Mouse (Mus musculus) adrenal gland, adult 18-20 months (tissue): ENCODE measurements around the gene Atrnl1. TPM values are rescaled to one million over a fixed set of nuclear protein-coding genes. Genes with fewer than 3 reads are reported as not detected.
"Not testable (repeated sequence)": the region's sequence is repeated elsewhere in the genome, so short reads cannot be mapped to it uniquely, and the experiment has no call there.

Experiments used
- DNase-seq, 2 experiments: peaks; one replicate each; pipeline ENCODE4 v3.0.0; 2021 to 2022; ENCODE audit warnings: low spot score in 2 of 2
- total RNA-seq, 2 experiments: library from RNA; stranded (reverse); gene quantifications; 1 replicate in 1 of 2; 2 replicates in 1 of 2; pipeline ENCODE4 v1.2.3; 2021

The Atrnl1 gene
- total RNA-seq, 2 experiments from 2014 or later, result 22.4 to 23.5 TPM

- no peak for DNase-seq
These were observed 407.9 kb downstream of the Atrnl1 start for GRCm38 (mm10) chr19:58018698-58019097.

DNA sequence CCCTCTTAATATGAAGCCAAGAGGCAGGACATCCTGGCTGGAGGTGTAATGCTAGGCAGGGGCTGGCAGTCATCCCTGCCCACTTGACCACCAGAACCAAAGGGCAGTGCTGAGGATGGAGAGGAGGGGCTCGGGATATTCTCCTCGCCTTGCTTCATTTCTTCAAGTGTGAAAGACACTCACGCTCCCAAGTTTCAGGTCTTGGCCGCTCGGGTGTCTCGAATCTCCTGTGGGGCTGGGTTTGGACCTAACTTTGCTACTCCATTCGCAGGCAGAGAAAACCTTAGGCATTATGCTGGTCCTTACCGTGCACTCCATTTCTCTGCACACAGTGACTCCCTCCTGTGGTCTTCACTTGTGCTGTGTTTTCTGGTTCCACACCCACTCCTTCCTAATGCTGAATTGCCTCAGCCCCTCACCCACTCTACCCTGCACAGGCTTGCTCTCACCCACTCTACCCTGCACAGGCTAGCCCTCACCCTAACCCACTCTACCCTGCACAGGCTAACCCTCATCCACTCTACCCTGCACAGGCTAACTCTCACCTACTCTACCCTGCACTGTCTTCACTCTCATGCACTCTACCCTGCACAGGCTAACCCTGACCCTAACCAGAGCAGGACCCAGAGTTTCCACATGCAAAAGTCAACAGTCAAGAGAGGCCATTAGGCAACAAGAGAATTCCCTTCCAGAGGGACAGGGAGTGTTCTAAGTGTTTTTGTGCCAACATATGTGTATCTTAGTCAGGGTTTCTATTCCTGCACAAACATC, 410.9 kb downstream of the Atrnl1 start:
- DNase-seq, result no peak

DNA sequence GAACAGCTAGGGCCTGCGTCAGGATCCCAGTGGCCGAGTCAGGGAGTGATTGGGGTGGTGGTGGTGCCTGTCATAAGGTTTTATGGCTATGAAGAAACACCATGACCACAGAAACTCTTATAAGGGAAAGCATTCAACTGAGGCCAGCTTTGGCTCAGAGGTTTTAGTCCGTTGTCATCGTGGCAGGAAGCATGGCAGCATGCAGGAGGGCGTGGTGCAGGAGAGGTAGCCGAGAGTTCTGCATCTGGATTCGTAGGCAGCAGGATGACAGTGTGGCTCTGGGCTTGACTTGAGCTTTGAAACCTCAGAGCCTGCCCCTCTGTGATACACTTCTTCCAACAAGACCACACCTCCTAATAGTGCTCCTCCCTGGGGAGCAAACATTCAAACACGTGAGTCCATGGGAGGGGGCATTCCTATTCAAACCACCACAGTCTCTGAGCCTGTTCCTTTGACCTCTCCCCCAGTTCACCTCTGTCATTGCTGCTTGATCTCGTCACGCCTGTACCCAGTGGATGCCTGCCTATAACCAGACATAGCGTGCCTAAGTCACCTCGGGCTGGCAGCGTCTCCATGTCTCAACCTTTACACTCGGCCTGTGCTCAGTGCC, 412.5 kb downstream of the Atrnl1 start:
- no peak for DNase-seq

DNA sequence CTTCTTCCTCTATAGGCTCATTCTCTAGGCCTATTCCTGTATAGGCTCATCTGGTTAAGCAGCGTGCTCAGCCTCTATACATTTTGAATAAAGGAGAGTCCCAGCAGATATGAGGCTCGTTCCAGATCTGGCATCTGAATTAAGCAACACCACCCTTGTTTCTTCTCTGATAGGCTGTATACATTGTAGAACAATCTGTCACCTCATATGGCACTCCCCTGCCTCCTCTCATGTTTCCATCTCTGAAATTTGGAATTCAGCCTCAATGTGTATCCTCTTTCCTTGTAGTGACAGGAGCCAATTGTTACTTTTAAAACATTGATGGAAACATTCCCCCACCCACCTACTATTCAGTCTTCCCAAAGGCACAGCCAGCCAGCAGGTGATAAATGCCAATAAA, 414.2 kb downstream of the Atrnl1 start:
- no peak for DNase-seq

- no peak for DNase-seq
These were observed 418.8 kb downstream of the Atrnl1 start for GRCm38 (mm10) chr19:58029661-58030060.

DNA sequence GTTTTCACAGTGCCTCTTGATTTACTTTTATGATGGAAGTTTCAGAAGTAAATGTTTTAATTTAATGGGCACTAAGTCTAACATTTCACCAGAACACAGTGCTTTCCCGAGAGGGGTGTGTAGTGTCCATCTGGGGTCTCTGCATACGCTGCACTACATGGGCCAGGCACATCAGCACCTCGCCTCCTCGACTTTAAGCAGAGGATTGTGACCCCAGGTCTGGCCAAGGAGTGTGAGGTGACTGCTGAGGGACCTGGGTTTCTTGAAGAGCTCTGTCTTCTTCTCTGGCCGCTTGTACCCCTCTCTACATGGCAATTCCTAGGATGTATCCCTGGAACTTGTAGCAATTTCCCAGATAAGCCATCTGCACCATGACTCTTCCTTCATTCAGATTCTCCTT, 422.4 kb downstream of the Atrnl1 start:
- no peak for DNase-seq

DNA sequence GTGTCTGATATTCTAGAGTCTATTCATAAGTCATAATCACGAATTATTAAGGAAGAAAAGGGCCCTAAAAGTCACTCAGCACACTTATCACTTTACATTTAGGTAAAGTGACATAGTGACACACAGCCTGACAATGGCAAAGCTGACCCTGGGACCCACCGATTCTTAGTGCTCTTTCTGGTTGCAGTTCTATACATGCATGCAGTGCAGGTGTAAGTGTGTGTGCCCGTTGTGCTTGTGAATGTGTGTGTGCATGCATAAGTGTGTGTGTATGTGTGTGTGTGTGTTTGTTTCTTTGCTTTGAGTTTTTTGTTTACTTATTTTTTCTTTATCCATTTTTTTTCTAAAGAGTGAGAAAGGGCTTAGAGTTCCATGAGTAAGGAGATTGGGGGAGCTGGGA, 425.3 kb downstream of the Atrnl1 start:
- no peak for DNase-seq

DNA sequence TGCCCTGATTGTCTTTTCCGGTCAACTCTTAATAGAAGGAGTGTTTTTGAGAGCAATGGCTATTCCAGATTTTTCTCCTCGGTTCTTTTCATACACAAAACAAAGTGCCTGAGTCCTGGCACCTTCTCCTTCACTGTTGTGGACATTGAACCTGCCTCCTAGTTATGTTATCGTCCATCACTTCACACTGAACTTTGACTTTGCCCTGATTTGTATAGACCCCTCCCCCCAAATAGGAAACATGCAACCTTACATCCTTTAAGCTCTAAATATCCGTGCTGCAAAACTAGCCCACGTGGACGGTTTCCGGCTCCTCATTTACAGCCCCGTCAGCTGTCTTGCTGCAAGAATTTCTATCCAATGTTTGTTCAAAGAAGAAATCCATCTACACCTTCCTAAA, 432.3 kb downstream of the Atrnl1 start:
- DNase-seq, result no peak

DNA sequence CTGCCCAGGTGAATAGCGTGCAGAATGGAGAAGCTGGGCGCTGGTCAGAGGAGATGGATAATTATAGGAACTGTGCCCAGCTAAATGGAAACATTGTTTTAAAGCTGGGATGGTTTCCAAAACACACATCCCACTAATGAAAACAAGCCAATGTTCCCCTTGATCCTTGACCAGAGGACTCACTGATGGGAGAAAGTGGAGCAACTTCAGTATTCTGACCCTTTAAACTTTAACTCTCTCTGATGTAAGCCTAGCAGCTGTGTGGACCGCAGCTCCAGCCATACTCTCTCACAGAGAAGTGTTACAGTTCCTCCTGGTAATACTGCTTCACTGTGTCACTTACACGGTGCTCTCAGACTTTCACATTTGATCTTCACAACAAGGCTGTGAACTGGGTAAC, 432.7 kb downstream of the Atrnl1 start:
- DNase-seq, result no peak

DNA sequence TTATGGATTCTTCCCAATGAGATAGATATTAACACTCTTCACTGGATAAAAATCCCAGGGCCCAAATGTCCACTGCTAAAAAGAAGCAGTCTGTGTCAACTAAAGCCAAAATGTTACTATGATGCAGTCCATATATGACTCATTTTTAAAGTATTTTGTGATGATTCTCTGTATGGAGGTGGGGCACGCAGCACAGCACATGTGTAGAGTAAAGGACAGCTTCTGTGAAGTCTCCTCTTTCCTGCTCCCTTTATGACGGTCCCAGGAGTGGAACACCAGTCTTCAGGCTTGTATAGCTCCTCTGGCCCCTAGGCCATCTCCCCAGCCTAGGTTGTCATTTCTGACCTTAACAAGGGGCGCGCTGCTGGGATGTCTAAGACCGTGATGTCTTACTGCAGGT, 434.0 kb downstream of the Atrnl1 start:
- DNase-seq, result no peak

- no peak for DNase-seq
These were observed 435.8 kb downstream of the Atrnl1 start for GRCm38 (mm10) chr19:58046656-58047055.

DNA sequence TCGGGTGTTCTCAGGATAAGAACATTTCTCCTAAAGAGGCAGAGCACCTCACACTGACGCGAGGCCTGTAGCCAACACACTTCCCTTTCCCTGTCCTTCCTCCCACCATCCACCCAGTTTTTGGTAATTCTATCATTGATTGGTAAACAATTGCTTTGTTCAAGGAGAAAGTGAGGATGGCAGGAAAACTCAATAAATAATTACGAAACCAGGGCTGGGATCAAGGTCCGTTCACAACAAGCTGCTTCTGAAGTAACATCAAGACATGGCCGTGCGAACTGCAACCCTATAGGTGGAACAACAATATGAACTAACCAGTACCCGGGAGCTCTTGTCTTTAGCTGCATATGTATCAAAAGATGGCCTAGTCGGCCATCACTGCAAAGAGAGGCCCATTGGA, 439.6 kb downstream of the Atrnl1 start:
- DNase-seq, result not testable (repeated sequence)

GRCm38 (mm10) chr19:58050986-58051385, 440.2 kb downstream of the Atrnl1 start:
- DNase-seq, result no peak

- no peak for DNase-seq
These were observed 441.1 kb downstream of the Atrnl1 start for GRCm38 (mm10) chr19:58051905-58052304.

DNA sequence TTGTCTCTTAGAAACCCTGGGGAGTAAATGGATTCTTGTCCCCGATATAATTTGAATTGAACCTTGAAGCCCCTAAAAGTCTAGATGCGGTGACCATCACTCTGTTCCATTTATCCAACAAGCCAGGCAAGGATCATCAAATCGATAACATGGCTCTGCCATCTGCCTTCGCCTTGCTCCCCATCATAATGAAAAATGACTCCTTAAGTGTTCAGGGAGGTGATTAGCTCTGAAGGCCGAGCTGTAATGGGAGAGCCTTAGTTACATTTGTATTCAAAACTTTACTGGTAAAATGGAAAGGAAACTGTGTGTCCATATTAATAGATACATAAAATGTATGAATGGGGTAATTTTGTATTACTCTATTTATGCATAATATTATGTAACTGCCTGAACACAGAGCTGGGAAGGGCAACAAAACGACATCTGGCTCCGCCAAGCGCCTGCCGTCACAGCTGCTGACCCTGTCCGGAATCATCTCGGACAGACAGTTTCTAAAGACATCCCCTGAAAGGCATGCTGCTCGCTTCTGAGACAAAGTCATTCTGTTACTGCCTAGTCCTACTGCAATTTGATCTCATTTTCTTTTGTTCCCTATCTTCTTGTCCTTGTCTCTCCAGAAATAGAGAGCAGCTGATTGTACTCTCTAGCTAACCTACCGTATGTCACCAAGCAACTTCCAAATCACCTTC, 441.8 kb downstream of the Atrnl1 start:
- DNase-seq, result no peak

DNA sequence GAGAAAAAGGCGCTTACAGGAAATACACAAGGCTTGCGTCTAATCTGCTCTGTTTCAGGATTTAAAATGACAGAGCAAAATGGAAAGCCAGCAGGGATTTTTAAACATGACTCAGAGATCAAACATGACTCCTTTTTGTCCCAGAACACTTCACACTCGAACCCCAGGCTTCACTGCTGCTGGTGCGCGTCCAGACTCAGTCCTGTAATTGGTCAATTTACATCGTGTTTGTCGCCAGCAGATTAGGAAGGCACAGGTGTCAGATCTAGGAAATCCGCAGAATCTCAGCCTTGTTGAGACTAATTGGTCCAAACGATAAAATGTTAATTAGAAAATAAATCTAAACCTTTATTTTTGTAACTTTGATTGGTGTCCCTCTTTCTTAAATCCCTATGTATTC, 448.9 kb downstream of the Atrnl1 start:
- no peak for DNase-seq

DNA sequence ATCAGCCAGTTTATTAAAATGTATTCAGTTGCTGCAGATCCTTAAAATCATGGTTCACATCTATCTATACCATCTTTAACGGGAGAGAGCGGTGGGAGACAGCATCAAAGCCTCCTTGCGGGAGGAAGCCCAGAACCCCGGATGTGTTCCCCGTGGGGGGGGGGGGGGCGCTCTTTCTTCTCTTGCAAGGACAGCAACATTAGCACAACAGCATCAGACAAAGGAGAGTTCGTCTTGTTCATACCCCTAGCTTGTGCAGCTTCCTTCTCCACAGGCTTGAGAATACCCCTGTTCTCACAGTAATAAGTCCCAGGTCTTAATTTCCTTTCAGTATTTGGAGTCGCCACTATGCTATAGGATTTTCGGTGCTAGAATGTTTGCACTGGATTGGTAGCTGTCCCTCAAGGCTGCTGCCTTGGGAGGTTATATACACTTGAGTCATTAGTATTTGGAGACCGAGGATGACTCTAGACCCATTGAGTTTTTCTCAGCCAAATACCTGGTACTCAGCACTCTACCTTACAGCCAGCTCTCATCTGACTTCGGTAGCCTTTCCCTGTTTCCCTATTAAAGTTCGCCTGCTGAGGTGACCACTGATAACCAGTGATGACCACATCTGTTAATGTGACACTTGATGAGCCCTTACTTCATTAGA, 449.5 kb downstream of the Atrnl1 start:
- DNase-seq, result no peak

DNA sequence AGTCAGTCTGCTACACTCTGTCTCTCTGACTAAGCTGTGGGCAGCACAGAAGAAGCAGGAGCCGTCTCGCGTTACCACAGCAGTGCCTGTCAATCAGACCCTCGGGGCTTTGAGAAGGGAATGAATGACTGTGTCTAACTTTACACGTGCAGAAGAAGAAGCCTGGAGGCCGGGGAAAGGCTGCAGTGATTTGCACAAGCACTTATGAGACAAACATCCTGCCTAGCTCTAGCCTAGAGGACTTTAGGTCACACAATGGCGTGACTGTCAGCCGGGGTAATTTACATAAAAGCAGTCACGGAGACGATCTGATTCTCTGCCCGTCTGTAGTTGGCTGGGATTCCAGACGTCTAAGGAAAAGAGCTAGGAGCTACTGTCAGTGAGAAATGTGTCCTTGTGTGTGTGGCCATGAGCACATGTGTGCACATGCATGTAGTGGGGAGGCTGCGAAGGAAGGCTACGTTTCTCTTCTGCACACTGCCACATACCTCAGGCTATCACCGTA, 450.1 kb downstream of the Atrnl1 start:
- DNase-seq, result no peak

- DNase-seq, result no peak
These were observed 451.1 kb downstream of the Atrnl1 start for GRCm38 (mm10) chr19:58061933-58062332.

GRCm38 (mm10) chr19:58063541-58063940, 452.7 kb downstream of the Atrnl1 start:
- no peak for DNase-seq

DNA sequence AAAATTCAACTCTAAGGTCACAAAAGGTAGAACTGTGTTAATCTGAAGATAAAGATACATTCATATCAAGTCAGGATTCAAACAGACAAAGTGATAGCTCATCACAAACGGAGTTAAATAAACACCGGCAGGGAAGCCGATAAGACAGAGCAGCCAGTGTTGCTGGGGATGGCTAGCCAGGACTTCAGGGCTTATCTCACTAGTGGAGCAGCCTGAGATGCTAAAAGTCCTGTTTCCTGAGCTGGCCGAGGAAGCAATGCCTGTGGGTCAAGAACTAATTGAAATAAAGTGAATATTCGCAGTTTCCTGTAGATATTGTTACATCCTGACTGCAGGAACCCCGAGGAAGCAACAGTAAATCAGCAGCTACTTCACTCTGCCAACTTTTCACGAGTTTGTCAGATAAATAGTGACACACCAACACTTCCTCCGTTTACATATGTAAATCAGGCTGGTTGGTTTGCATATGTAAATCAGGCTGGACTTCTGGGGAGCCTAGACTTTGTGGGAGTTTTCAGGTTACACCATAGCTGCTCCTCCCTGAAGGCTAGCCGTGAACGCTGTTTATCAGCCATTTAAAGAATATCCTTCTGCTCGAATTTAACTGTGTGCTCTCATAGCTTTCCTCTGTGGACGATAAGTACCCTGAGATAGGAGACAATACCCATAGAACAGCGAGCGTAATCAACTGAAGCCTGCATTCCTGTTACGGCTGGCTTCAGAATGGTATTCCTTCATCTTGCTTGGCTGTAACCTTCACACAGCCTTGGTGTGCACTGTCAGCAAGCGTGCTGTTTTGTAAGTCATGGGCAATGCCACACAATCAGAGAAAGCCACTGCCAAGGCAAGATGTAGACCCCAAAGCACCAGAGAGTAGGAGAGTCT, 453.5 kb downstream of the Atrnl1 start:
- no peak for DNase-seq
